Mouse (Mus musculus) neutrophil, adult 83 days (primary cell): ENCODE measurements around the gene Mxd3. TPM values are rescaled to one million over a fixed set of nuclear protein-coding genes. Genes with fewer than 3 reads are reported as not detected.

Source experiments
- total RNA-seq, 2 experiments: library from RNA; stranded (reverse); gene quantifications; one replicate each; pipeline ENCODE4 v1.2.4; 2023

Mxd3 gene
- total RNA-seq, result 10 to 100 TPM; 18.4 to 20.5 TPM

GRCm38 (mm10) chr13:55329683-55330566, at the start of gene Mxd3:
Mxd3 (minus strand) TSS chr13:55329823.

GRCm38 (mm10) chr13:55369531-55370114, 40.0 kb upstream of the Mxd3 start, which contains the start of gene Rgs14:
Rgs14 (plus strand) TSS chr13:55369732.

GRCm38 (mm10) chr13:55362453-55363060, 32.9 kb upstream of the Mxd3 start, which contains the start of gene Lman2:
Lman2 (minus strand) TSS chr13:55362783.

GRCm38 (mm10) chr13:55321434-55322129, 8.0 kb downstream of the Mxd3 start, which contains the start of gene Rab24:
Rab24 (minus strand) TSS chr13:55321946.

GRCm38 (mm10) chr13:55319931-55320533, 9.6 kb downstream of the Mxd3 start, which contains the start of gene Prelid1:
Prelid1 (plus strand) TSS chr13:55320500.

Other genes with a start within 250 kb of the Mxd3 start
- 10 to 100 TPM; 38.8 to 41.7 TPM for gene Uimc1, start 229.5 kb downstream of the Mxd3 start, total RNA-seq
- 10 to 100 TPM in 1 of 2 experiments, 1 to 10 TPM in 1; 9.2 to 11.9 TPM for gene Zfp346, start 224.5 kb downstream of the Mxd3 start, total RNA-seq
- gene Gm17617, start 196.3 kb downstream of the Mxd3 start, total RNA-seq, result not detected
- gene Fgfr4, start 177.2 kb downstream of the Mxd3 start, total RNA-seq, result not detected
- gene Nsd1, start 120.0 kb downstream of the Mxd3 start, total RNA-seq, result 100 to 1,000 TPM in 1 of 2 experiments, 10 to 100 TPM in 1; 92.1 to 115 TPM
- gene Prelid1, start 9.3 kb downstream of the Mxd3 start, total RNA-seq, result 100 to 1,000 TPM; 202 to 217 TPM
- 10 to 100 TPM; 71.5 to 92.3 TPM for gene Rab24, start 7.9 kb downstream of the Mxd3 start, total RNA-seq
- 10 to 100 TPM; 78.0 to 83.3 TPM for gene Lman2, start 33.0 kb upstream of the Mxd3 start, total RNA-seq
- 100 to 1,000 TPM in 1 of 2 experiments, 10 to 100 TPM in 1; 92.7 to 109 TPM for gene Rgs14, start 39.9 kb upstream of the Mxd3 start, total RNA-seq
- not detected for gene Slc34a1, start 68.4 kb upstream of the Mxd3 start, total RNA-seq
- gene Pfn3, start 85.4 kb upstream of the Mxd3 start, total RNA-seq, result not detected
- 1 to 10 TPM; 1.4 to 2.0 TPM for gene F12, start 97.0 kb upstream of the Mxd3 start, total RNA-seq
- gene Grk6, start 115.2 kb upstream of the Mxd3 start, total RNA-seq, result 100 to 1,000 TPM; 194 to 214 TPM
- 1 to 10 TPM; 7.0 to 7.3 TPM for gene Prr7, start 134.4 kb upstream of the Mxd3 start, total RNA-seq
- under 1 TPM; 0.13 to 0.96 TPM for gene Dbn1, start 158.3 kb upstream of the Mxd3 start, total RNA-seq
- gene Pdlim7, start 183.9 kb upstream of the Mxd3 start, total RNA-seq, result 100 to 1,000 TPM in 1 of 2 experiments, 10 to 100 TPM in 1; 92.0 to 120 TPM
- gene Dok3, start 199.5 kb upstream of the Mxd3 start, total RNA-seq, result 100 to 1,000 TPM; 289 to 310 TPM
- gene Ddx41, start 206.8 kb upstream of the Mxd3 start, total RNA-seq, result 10 to 100 TPM; 35.8 to 41.1 TPM
- gene Fam193b, start 241.3 kb upstream of the Mxd3 start, total RNA-seq, result 10 to 100 TPM; 84.6 to 93.8 TPM
- gene Tmed9, start 243.9 kb upstream of the Mxd3 start, total RNA-seq, result 10 to 100 TPM; 61.1 to 65.4 TPM